Mouse (Mus musculus) brain, embryonic 18.5 days (tissue): Measurements from ENCODE around the gene Inka1.

Experiments
- DNase-seq: peaks from one replicate; pipeline ENCODE4 v3.0.0-alpha.2; 2012; ENCODE audit warnings: low read depth, low spot score

Gene Inka1

GRCm38 (mm10) chr9:107957141-107957540 lies 28.5 kb downstream of the Inka1 start:
- DNase-seq, result no peak

- no peak for DNase-seq
These were observed 29.9 kb downstream of the Inka1 start for GRCm38 (mm10) chr9:107955613-107956289.

GRCm38 (mm10) chr9:107950460-107951355 lies 35.0 kb downstream of the Inka1 start:
- peak; percentile 79 for DNase-seq

GRCm38 (mm10) chr9:107949922-107950235 lies 35.8 kb downstream of the Inka1 start, which contains the start of gene Traip:
Gene Traip (plus strand): TSS chr9:107950136.
- no peak for DNase-seq

- DNase-seq, result no peak
These were observed 36.3 kb downstream of the Inka1 start for GRCm38 (mm10) chr9:107949184-107949921.

GRCm38 (mm10) chr9:107947241-107948194 lies 38.2 kb downstream of the Inka1 start:
- DNase-seq, result no peak

GRCm38 (mm10) chr9:107936831-107937230 lies 48.8 kb downstream of the Inka1 start:
- no peak for DNase-seq

- DNase-seq, result no peak
These were observed 49.4 kb downstream of the Inka1 start for GRCm38 (mm10) chr9:107936215-107936822.

- DNase-seq, result no peak
These were observed 49.9 kb downstream of the Inka1 start for GRCm38 (mm10) chr9:107935790-107936214.

- no peak for DNase-seq
These were observed 50.3 kb downstream of the Inka1 start, which contains the start of gene Camkv for GRCm38 (mm10) chr9:107935374-107935773. Gene Camkv (plus strand): TSS chr9:107935674.
